Mouse (Mus musculus): ENCODE data around the gene Cdkl1. TPM values are rescaled to one million over a fixed set of nuclear protein-coding genes. Genes with fewer than 3 reads are reported as not detected.

Gene Cdkl1
- polyA plus RNA-seq, 1 experiment from 2014 or later: 0.67 TPM

DNA sequence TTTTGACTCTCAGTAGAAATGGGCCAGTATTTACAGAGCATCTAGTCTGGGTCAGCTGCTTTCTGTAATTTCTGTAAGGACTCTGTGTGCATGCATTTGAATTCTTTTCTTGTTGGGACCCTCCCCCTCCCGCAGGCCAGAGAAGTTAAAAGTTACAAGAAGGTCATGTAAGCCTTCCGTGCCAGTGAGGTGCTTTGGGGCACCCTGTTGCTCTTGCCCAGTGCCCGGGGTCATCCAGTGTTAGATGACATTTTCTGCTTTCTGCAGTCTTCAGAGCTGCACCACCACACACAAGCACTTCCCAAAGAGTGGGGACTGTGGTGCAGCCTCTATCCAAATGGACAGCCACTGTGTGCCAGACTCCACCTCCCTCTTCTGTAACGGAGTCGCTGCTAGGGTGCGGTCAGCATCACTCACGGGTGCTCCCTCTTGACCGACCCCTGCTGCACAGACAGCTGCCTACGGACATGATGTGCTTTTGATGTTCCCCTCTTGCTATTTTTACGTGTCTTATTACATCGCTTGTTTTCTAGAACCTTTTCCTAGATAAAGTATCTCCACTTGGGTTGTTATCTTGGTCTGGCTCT lies 16.4 kb upstream of the Cdkl1 start:
- peaks cover 86% of the 10 kb centered on the region for H3K36me3 ChIP-seq
- H3K4me1 ChIP-seq: no peaks in the 10 kb centered on the region
- no peak overlapping the region for H3K27ac ChIP-seq
- H3K4me2 ChIP-seq: no peak overlapping the region
- no peak overlapping the region for H3K9ac ChIP-seq
- ATAC-seq: no peak
- H3K27me3 ChIP-seq (replicated peaks): no peaks in the 10 kb centered on the region
- no peak overlapping the region for H3K4me3 ChIP-seq
- WGBS (ENCODE audit: insufficient replicate concordance): 83% methylated on average over 11 of the region's 11 CpGs
- no peaks in the 10 kb centered on the region for H3K9me3 ChIP-seq (replicated peaks)

DNA sequence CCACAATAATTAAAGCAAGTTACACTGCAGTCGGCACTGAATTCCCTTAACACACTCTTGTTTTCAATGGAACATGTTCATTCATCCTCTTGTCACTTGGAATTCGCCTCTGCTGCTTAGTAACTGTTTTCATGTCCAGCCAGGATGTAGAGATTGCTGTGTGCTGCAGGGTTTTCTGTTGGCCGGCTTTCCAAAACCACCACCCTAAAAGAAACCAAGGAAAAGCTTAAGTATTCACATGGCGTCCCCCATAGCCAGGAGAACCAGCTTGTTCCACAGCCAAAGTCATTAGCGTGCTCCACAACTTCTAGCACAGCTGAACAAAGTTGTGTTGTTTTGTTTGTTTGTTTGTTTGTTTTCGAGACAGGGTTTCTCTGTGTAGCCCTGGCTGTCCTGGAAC lies 14.1 kb upstream of the Cdkl1 start:
- ATAC-seq: no peak
- no peaks in the 10 kb centered on the region for H3K9me3 ChIP-seq (replicated peaks)
- H3K4me1 ChIP-seq: no peaks in the 10 kb centered on the region
- no peak overlapping the region for H3K4me3 ChIP-seq
- H3K27me3 ChIP-seq (replicated peaks): no peaks in the 10 kb centered on the region
- H3K36me3 ChIP-seq: peaks cover 75% of the 10 kb centered on the region
- H3K27ac ChIP-seq: no peak overlapping the region
- H3K4me2 ChIP-seq: no peak overlapping the region
- H3K9ac ChIP-seq: no peak overlapping the region
- WGBS (ENCODE audit: insufficient replicate concordance): 86% methylated on average over 6 of the region's 6 CpGs

DNA sequence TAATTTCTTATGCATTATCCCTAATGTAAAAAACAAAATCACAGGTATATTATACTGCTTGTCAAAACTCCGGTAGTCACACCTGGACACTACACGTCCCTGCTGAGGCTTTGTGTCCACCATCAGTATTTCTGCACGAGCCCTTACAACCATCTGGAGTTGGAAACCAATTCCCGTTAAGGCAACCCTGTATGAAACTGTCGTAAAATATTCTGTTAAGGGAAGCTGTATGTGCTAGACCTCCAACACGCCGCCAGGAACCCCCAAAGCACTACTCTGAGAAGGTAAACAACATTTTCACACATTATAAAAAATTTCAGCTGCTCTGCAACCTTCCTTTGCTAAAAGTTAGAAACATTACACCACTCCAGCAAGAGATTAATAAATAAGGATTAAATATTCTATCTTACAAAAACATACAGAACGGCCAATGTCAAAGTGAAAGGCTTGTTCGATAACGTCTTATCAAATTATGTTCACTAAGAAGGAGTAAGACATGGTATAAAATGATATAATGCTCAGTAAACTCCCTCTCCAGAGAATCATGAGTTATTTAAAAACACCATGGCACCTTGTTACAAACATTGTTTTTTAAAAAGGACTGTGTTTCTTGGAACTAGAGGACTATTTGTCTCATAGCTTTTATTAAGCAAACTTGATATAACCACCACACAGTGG lies 13.5 kb upstream of the Cdkl1 start:
- H3K9me3 ChIP-seq (replicated peaks): no peaks in the 10 kb centered on the region
- H3K4me2 ChIP-seq: no peak overlapping the region
- H3K4me1 ChIP-seq: no peaks in the 10 kb centered on the region
- no peak overlapping the region for H3K4me3 ChIP-seq
- H3K27ac ChIP-seq: no peak overlapping the region
- no peak for ATAC-seq
- WGBS (ENCODE audit: insufficient replicate concordance): 88% methylated on average over 10 of the region's 10 CpGs
- H3K36me3 ChIP-seq: peaks cover 70% of the 10 kb centered on the region
- no peak overlapping the region for H3K9ac ChIP-seq
- H3K27me3 ChIP-seq (replicated peaks): no peaks in the 10 kb centered on the region

DNA sequence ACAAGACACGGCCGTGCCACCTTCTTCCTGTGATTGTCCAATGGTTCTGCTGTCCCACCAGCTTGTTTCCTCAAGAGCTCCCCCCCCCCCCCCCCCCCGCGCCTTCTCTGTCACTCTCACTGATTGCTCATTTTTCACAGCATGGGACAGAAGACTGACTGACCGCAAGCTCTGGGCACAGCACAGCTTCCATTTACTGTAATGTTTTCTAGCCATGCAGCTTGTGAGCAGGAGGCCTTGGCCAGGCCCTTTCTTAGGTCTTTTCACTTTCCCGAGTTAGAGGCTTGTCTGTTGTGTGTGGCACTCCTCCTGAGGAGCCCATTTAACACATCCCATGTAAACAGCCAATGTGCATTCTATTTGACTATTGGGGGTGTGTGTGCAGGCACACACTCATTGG lies 12.1 kb upstream of the Cdkl1 start:
- Histone ChIP-seq H3K4me3 (no peak overlapping the region), H3K9me3 (replicated peaks) (no peaks in the 10 kb centered on the region), H3K4me2 (no peak overlapping the region), H3K4me1 (no peaks in the 10 kb centered on the region), H3K27ac (no peak overlapping the region), H3K9ac (no peak overlapping the region), H3K27me3 (replicated peaks) (no peaks in the 10 kb centered on the region), H3K36me3 (peaks cover 57% of the 10 kb centered on the region)
- WGBS (ENCODE audit: insufficient replicate concordance): 82% methylated on average over 5 of the region's 6 CpGs
- ATAC-seq: no peak

- H3K27ac ChIP-seq: no peak overlapping the region
- no peak overlapping the region for H3K9ac ChIP-seq
- no peak overlapping the region for H3K4me3 ChIP-seq
- no peaks in the 10 kb centered on the region for H3K4me1 ChIP-seq
- 87% methylated on average over 4 of the region's 4 CpGs for WGBS (ENCODE audit: insufficient replicate concordance)
- no peak for ATAC-seq
- H3K36me3 ChIP-seq: peaks cover 31% of the 10 kb centered on the region
- no peaks in the 10 kb centered on the region for H3K27me3 ChIP-seq (replicated peaks)
- no peak overlapping the region for H3K4me2 ChIP-seq
- H3K9me3 ChIP-seq (replicated peaks): no peaks in the 10 kb centered on the region
Measured at GRCm38 (mm10) chr12:69800586-69800985, 9.5 kb upstream of the Cdkl1 start.

DNA sequence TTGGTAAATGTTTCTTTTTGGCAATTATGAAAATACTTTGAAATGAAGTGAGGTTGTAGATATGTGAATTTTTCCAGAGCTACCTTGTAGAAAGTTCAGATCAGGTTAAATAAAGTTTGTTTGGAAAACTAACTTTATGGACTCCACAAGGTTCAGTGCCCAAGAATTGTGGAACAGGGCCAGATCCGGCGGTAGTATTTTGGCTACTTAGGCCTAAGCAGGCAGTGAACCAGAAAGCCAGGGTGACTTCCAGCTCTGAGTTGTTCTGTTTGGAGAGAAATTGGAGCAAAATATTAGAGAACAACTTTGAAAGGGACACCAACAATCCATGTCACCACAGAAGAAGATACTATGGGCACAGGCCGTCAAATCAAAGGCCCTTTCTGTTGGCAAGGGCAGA lies 5.2 kb upstream of the Cdkl1 start:
- Histone ChIP-seq H3K4me3 (no peak overlapping the region), H3K9me3 (replicated peaks) (no peaks in the 10 kb centered on the region), H3K27ac (no peak overlapping the region), H3K27me3 (replicated peaks) (peaks cover 22% of the 10 kb centered on the region), H3K9ac (no peak overlapping the region), H3K4me1 (peaks cover 4% of the 10 kb centered on the region), H3K4me2 (no peak overlapping the region), H3K36me3 (no peaks in the 10 kb centered on the region)
- 95% methylated on average over 3 of the region's 3 CpGs for WGBS (ENCODE audit: insufficient replicate concordance)
- ATAC-seq: no peak

DNA sequence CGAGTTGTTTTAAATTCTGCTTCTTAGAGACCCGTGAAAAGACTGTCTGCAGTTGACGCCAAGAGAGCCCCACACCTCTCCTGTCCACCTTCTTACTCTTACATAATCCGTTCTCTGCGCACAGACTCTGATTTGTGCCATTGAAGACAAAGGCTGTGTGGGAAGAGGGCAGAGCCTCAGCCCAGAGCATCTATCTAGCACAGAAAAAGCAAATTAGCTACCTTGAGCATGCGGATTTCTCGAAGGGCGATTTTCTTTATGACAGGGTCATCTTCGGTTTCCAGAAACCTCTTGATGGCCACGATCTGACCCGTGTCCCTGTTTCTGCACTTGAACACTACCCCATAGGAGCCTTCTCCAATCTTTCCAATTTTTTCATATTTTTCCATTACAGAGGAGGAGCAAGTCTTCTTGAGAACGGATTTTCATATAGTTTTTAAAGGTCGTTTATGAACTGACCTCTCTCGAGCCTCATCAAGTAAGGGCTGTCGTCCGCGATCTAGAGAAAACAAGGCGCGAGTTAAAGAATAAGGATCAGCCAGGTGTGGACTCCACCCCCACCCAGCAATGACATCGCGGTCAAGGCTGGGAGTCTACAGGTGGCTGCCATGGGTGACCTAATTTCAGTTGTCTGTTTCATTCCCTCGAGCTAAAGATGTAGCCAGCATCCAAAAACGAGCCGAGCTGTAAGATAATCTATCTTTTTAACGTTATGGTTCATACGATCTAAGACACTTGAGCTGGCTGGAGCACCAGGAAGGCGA lies 1.1 kb downstream of the Cdkl1 start:
- H3K4me2 ChIP-seq: peak overlapping the region; percentile 97
- H3K4me3 ChIP-seq: peak overlapping the region; percentile 63
- no peaks in the 10 kb centered on the region for H3K9me3 ChIP-seq (replicated peaks)
- H3K9ac ChIP-seq: peak overlapping the region; percentile 75
- H3K27ac ChIP-seq: no peak overlapping the region; the same call in 1 of the 2 replicates
- peaks cover 50% of the 10 kb centered on the region for H3K4me1 ChIP-seq
- ATAC-seq: peak; percentile 56
- 34% methylated on average over 27 of the region's 27 CpGs for WGBS (ENCODE audit: insufficient replicate concordance)
- no peaks in the 10 kb centered on the region for H3K36me3 ChIP-seq
- peaks cover 59% of the 10 kb centered on the region for H3K27me3 ChIP-seq (replicated peaks)

GRCm38 (mm10) chr12:69788380-69788779 lies 2.7 kb downstream of the Cdkl1 start:
- Histone ChIP-seq H3K4me3 (no peak overlapping the region), H3K27ac (no peak overlapping the region), H3K36me3 (no peaks in the 10 kb centered on the region), H3K4me2 (no peak overlapping the region), H3K9me3 (replicated peaks) (no peaks in the 10 kb centered on the region), H3K4me1 (peaks cover 65% of the 10 kb centered on the region), H3K9ac (no peak overlapping the region), H3K27me3 (replicated peaks) (peaks cover 51% of the 10 kb centered on the region)
- 63% methylated on average over 5 of the region's 5 CpGs for WGBS (ENCODE audit: insufficient replicate concordance)
- ATAC-seq: no peak

DNA sequence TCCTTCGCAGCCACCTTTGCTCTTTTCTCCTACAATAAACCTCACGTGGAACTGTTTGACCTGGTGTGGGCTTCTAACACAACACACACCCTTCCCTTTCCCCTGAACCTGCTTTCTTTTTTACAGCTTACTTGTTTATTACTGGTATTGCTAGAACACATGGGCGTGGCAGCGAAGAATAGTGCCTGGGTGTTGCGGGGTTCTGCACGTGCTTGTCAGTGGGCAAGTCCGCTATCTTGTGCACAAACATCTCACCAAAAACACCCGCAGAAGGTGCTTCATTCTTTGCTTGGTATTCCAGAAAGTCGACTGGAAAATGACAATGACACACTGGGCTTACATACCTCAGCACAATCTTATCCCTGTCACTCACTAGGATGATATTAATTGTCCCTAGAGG lies 5.6 kb downstream of the Cdkl1 start:
- peaks cover 34% of the 10 kb centered on the region for H3K27me3 ChIP-seq (replicated peaks)
- no peak overlapping the region for H3K27ac ChIP-seq
- no peak for ATAC-seq
- H3K9ac ChIP-seq: no peak overlapping the region
- no peaks in the 10 kb centered on the region for H3K9me3 ChIP-seq (replicated peaks)
- H3K36me3 ChIP-seq: no peaks in the 10 kb centered on the region
- H3K4me1 ChIP-seq: peaks cover 80% of the 10 kb centered on the region
- H3K4me2 ChIP-seq: no peak overlapping the region
- WGBS (ENCODE audit: insufficient replicate concordance): 69% methylated on average over 9 of the region's 9 CpGs
- H3K4me3 ChIP-seq: no peak overlapping the region

DNA sequence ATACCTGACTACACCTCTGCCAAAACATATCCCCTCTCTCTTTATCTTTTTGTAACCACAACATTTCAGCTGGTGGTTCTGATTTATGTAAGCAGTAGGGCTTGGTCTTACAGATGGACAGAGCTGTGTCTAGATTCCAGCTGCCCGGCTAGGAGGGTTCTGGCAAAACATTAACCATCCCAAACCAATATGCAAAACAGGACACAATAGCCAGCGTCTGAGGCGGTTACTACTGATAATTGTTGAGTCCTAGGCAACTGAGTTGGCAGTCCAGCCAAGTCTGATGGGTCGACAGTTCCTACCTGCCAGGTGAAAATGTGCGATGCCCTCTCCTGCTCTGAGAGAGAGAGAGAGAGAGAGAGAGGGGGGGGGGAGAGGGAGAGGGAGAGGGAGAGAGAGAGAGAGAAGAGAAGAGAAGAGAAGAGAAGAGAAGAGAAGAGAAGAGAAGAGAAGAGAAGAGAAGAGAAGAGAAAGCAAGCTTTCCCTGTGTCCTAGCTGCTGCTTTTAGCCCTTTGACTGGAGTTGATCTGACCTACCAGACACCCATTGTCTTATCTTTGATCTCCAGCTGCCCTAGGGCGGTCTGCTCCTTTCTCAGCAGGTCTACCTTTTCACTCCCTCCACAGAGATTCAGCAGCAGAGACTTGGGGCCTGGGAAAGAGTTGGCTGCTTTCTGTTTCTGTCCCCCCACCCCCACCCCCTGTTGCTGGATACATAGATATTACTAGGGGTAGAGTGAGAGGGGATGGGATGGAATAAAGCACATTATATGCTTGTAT lies 7.6 kb downstream of the Cdkl1 start:
- peak overlapping the region; percentile 38 for H3K4me3 ChIP-seq
- peak; percentile 98 for ATAC-seq
- H3K4me1 ChIP-seq: peaks cover 72% of the 10 kb centered on the region
- no peaks in the 10 kb centered on the region for H3K36me3 ChIP-seq
- peaks cover 14% of the 10 kb centered on the region; the same call in 1 of the 2 replicates for H3K27me3 ChIP-seq (replicated peaks)
- H3K9me3 ChIP-seq (replicated peaks): no peaks in the 10 kb centered on the region
- 39% methylated on average over 6 of the region's 6 CpGs for WGBS (ENCODE audit: insufficient replicate concordance)
- peak overlapping the region; percentile 93 for H3K27ac ChIP-seq
- H3K9ac ChIP-seq: peak overlapping the region; percentile 65
- H3K4me2 ChIP-seq: peak overlapping the region; percentile 70

- no peak for ATAC-seq
- peak overlapping the region; percentile 65 for H3K9ac ChIP-seq
- 83% methylated on average over 10 of the region's 10 CpGs for WGBS (ENCODE audit: insufficient replicate concordance)
- H3K9me3 ChIP-seq (replicated peaks): no peaks in the 10 kb centered on the region
- peaks cover 66% of the 10 kb centered on the region for H3K4me1 ChIP-seq
- no peaks in the 10 kb centered on the region for H3K36me3 ChIP-seq
- H3K27ac ChIP-seq: peak overlapping the region; percentile 93
- peaks cover 6% of the 10 kb centered on the region; the same call in 1 of the 2 replicates for H3K27me3 ChIP-seq (replicated peaks)
- no peak overlapping the region for H3K4me3 ChIP-seq
- H3K4me2 ChIP-seq: peak overlapping the region; percentile 70
Measured at GRCm38 (mm10) chr12:69781935-69782650, 9.0 kb downstream of the Cdkl1 start.
